ENCODE assay signal across 20 mouse cellular contexts in the genomic region with DNA sequence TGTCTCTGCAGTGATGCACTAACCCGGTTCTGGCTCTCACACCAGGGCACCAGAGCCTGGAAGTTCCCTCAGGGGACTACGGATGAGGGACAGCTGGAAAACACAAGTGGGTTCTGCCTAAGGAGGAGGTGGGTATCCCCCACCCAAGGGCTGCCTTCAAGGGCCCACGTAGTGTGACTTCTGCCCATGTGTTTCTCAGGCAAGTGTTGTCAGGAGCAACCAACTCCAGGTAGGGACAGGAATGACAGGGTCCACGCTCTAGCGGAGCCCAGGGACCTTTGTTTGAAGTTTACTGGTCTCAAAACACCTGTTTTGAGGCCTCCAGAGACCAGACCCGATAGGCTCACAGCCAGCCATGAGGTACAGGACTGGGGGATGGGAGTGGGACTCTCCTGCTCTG. TPM values are rescaled to one million over a fixed set of nuclear protein-coding genes. Genes with fewer than 3 reads are reported as not detected.
"Had no signal": no experiment of that assay in that cellular context is flagged by ENCODE, and none has a peak within 500 bp of the region (broad histone marks: within the 10 kb centered on the region; RNA-seq: fewer than 3 reads in every experiment).

No protein-coding gene starts in this region.

- H3K36me3 ChIP-seq: liver, embryonic 15.5 days; lung, embryonic 15.5 days; midbrain, embryonic 12.5 days; neural tube, embryonic 12.5 days; stomach, embryonic 15.5 days had no signal

- H3K9me3 ChIP-seq: liver, embryonic 15.5 days; lung, embryonic 15.5 days; midbrain, embryonic 12.5 days; neural tube, embryonic 12.5 days; stomach, embryonic 15.5 days had no signal

- H3K27ac ChIP-seq: liver, embryonic 15.5 days; lung, embryonic 15.5 days; macrophage; midbrain, embryonic 12.5 days; neural tube, embryonic 12.5 days; stomach, embryonic 15.5 days; stomach, postnatal 0 days had no signal

- H3K4me2 ChIP-seq: liver, embryonic 15.5 days; lung, embryonic 15.5 days; midbrain, embryonic 12.5 days; neural tube, embryonic 12.5 days; stomach, embryonic 15.5 days had no signal

- H3K9ac ChIP-seq: liver, embryonic 15.5 days; liver, postnatal 0 days; lung, embryonic 15.5 days; midbrain, embryonic 12.5 days; neural tube, embryonic 12.5 days; stomach, embryonic 15.5 days had no signal

- DNase-seq: liver, postnatal 0 days; lung, adult 2 months; lung, postnatal 14 days; lung, postnatal 36 days; midbrain, embryonic 14.5 days; right cerebral cortex, postnatal 14 days; thymus, adult 2 months; thymus, postnatal 25 days; thymus, postnatal 4 days had no signal

- H3K4me3 ChIP-seq: liver, embryonic 15.5 days; lung, embryonic 15.5 days; megakaryocyte, embryonic 14.5 days; midbrain, embryonic 12.5 days; neural tube, embryonic 12.5 days; stomach, embryonic 15.5 days had no signal

- ATAC-seq: liver, postnatal 0 days; lung, postnatal 0 days had no signal

RNA-seq across cellular contexts. Expression of gene Mmel1, which starts 3.8 kb away (rescaled TPM):
- polyA plus RNA-seq: macrophage; stomach, postnatal 0 days had no signal

RNA-seq across cellular contexts. Expression of gene Ttc34, which starts 35.9 kb away (rescaled TPM):
- polyA plus RNA-seq: liver, embryonic 15.5 days; liver, postnatal 0 days; macrophage had no signal

RNA-seq across cellular contexts. Expression of gene Tnfrsf14, which starts 55.2 kb away (rescaled TPM):
- polyA plus RNA-seq: midbrain, embryonic 14.5 days; midbrain, postnatal 0 days; neural tube, embryonic 14.5 days had no signal
